Mouse (Mus musculus) kidney, postnatal 0 days (tissue): ENCODE data around the gene Clpsl2. TPM values are rescaled to one million over a fixed set of nuclear protein-coding genes. Genes with fewer than 3 reads are reported as not detected.

Experiments
- ATAC-seq: fragments of 200-750 bp; cut with Nextera tagmentation; replicated peaks from 2 replicates; pipeline ENCODE4 v1.8.0; 2017; ENCODE audit warnings: low read depth, moderate number of reproducible peaks, moderate TSS enrichment, moderate library complexity; ENCODE audit not compliant: low FRiP score
- DNase-seq: peaks from one replicate; pipeline ENCODE4 v3.0.0-alpha.2; 2016; ENCODE audit warnings: low spot score
- H3K27ac ChIP-seq: fragments of 300-500 bp; sonication (generic); 2 replicates; pipeline ENCODE4 v1.5.1; 2014; ENCODE audit warnings: mild to moderate bottlenecking
- H3K27me3 ChIP-seq: fragments of 300-500 bp; sonication (generic); 2 replicates; pipeline ENCODE4 v1.6.1; 2014; ENCODE audit warnings: low read length, mixed read lengths; ENCODE audit not compliant: insufficient read depth
- H3K36me3 ChIP-seq: fragments of 300-500 bp; sonication (generic); 2 replicates; pipeline ENCODE4 v1.6.1; 2014; ENCODE audit warnings: low read length, mixed read lengths; ENCODE audit not compliant: insufficient read depth
- H3K4me1 ChIP-seq: fragments of 300-500 bp; sonication (generic); replicated peaks from 2 replicates; pipeline ENCODE4 v1.6.1; 2014; ENCODE audit warnings: antibody characterized with exemption, low read length, mixed read lengths; ENCODE audit not compliant: insufficient read depth
- H3K4me2 ChIP-seq: fragments of 300-500 bp; sonication (generic); 2 replicates; pipeline ENCODE4 v1.6.1; 2014; ENCODE audit warnings: mild to moderate bottlenecking, low read length, moderate library complexity, mixed read lengths
- H3K4me3 ChIP-seq: fragments of 300-500 bp; sonication (generic); replicated peaks from 2 replicates; pipeline ENCODE4 v1.5.1; 2014; ENCODE audit warnings: low read depth, low read length
- H3K9ac ChIP-seq: fragments of 300-500 bp; sonication (generic); 2 replicates; pipeline ENCODE4 v1.6.1; 2014; ENCODE audit warnings: low read depth, low read length
- H3K9me3 ChIP-seq: fragments of 300-500 bp; sonication (generic); replicated peaks from 2 replicates; pipeline ENCODE4 v1.6.1; 2016; ENCODE audit warnings: low read length, inconsistent platforms, mixed read lengths
- CTCF ChIP-seq: IDR thresholded peaks from 2 replicates; pipeline ENCODE4 v1.5.1; 2016; ENCODE audit warnings: antibody characterized with exemption, low read depth, mild to moderate bottlenecking, moderate library complexity
- WGBS: fragments of 180-500 bp; shearing (Covaris S2); extraction: QIAGEN DNeasy Blood & Tissue Kit; methylation state at CpG from one replicate; pipeline ENCODE4 v1.1.7; 2014; 5-methylcytosine and 5-hydroxymethylcytosine counted together
- polyA plus RNA-seq: library from polyadenylated mRNA; unstranded; fragments of >200 nt; fragmentation: Nextera tagmentation; extraction: Ambion mirVana; gene quantifications from 2 replicates; pipeline ENCODE4 v1.2.1, GENCODE M21; 2015

The Clpsl2 gene
- polyA plus RNA-seq = not detected in 2 replicates

DNA sequence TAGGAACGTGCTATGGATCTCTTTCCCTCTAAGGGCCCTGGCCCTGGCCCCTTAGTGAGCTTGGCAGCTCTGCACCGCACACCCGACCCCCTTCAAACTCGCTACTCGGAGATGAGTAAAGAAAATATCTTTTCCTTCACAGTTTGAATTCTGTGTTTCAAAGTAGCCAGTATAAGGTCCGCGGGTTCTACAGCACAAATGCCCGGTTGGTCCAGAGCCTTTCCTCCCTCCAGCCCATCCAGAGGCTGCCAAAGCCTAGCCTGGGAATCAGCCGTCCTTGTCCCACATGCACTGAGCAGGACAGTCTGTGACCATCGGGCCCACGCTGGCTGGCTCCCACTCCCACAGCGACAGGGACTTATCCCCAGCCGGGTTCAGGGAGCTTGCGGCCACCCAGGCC lies at the start of gene Clpsl2:
TSS of gene Clpsl2 (plus strand) at position 301 of the 400 bp plus-strand sequence.
- Histone ChIP-seq H3K4me2 (no peak within 1 kb of the TSS), H3K9me3 (no peaks in the 10 kb centered on the region), H3K4me1 (no peaks in the 10 kb centered on the region), H3K4me3 (no peak within 1 kb of the TSS), H3K9ac (no peak within 1 kb of the TSS), H3K27me3 (no peaks in the 10 kb centered on the region), H3K36me3 (no peaks in the 10 kb centered on the region), H3K27ac (no peak within 1 kb of the TSS)
- no peak for ATAC-seq
- DNase-seq = no peak
- TF ChIP-seq CTCF = no peak
- WGBS = 80% methylated on average over 14 of the region's 14 CpGs

- no peak overlapping the region for H3K9ac ChIP-seq
- 80% methylated on average over 3 of the region's 3 CpGs for whole genome bisulfite sequencing
- no peaks in the 10 kb centered on the region for H3K4me1 ChIP-seq
- H3K4me3 ChIP-seq = no peak overlapping the region
- no peaks in the 10 kb centered on the region for H3K36me3 ChIP-seq
- no peak for TF ChIP-seq CTCF
- no peak for DNase-seq
- no peak overlapping the region for H3K4me2 ChIP-seq
- no peaks in the 10 kb centered on the region for H3K9me3 ChIP-seq
- no peak for ATAC-seq
- H3K27ac ChIP-seq = no peak overlapping the region
- H3K27me3 ChIP-seq = no peaks in the 10 kb centered on the region
Measured at GRCm38 (mm10) chr17:28500465-28500864, 48.7 kb upstream of the Clpsl2 start.

DNA sequence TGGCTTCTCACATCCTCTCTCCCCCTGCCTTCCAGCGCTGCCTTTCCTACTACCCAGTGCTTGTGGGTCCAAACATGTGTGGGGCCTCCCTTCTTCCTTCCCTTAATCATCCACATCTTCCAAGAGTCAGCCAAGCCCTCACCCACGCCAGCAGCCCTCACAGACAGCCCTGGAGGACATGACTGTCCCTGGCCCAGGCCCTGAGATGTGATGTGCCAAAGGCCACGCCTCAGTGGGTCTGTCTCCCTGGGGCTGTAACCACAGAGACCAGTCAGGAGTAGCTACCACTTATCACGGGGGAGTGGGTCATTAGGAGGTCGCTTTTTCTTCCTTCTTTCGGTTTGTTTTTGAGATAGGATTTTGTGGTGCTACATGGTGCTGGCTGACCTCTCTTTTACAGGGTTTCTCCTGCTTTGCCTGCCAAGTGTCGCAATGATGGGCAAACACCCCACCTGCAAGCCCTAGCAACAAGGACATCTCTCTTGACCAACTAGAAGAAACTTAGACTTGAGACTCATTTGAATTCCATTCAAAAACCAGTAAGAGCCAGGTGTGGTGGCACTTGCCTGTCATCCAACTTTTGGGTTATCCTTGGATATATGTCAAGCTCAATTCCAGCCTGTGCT lies 46.9 kb upstream of the Clpsl2 start:
- no peaks in the 10 kb centered on the region for H3K36me3 ChIP-seq
- H3K27ac ChIP-seq = no peak overlapping the region
- no peaks in the 10 kb centered on the region for H3K27me3 ChIP-seq
- H3K4me1 ChIP-seq = 0 out of 2 replicates have a peak, but pooled peaks cover 5% of the 10 kb centered on the region
- H3K9me3 ChIP-seq = no peaks in the 10 kb centered on the region
- no peak for TF ChIP-seq CTCF
- ATAC-seq (no peak; the same call in 1 of the 2 replicates), DNase-seq (no peak)
- no peak overlapping the region for H3K4me3 ChIP-seq
- H3K4me2 ChIP-seq = no peak overlapping the region
- WGBS = 30% methylated on average over 7 of the region's 7 CpGs
- H3K9ac ChIP-seq = no peak overlapping the region

DNA sequence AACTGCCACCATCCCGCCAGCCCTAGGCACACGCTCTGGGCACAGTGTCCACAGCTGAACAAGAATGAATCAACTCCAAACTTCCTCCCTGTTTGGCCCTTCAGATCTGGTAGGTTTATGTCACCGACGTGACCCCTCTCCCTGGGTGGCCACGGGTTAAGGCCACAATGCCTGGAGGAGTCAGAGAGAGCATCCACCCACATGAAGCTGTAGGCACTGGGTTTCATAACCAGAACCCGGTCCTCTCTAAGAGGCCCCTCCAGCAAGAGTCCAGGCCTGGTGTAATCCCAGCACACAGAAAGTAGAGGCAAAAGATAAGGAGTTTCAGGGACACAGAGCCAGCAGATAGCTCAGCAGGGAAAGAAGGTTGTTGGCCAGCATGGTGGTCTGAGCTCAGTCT lies 45.0 kb upstream of the Clpsl2 start:
- H3K9ac ChIP-seq = no peak overlapping the region
- no peak overlapping the region for H3K27ac ChIP-seq
- DNase-seq = no peak
- no peaks in the 10 kb centered on the region for H3K9me3 ChIP-seq
- WGBS = 55% methylated on average over 6 of the region's 6 CpGs
- no peak overlapping the region for H3K4me2 ChIP-seq
- TF ChIP-seq CTCF = no peak
- H3K36me3 ChIP-seq = no peaks in the 10 kb centered on the region
- no peak for ATAC-seq
- no peak overlapping the region for H3K4me3 ChIP-seq
- H3K4me1 ChIP-seq = 0 out of 2 replicates have a peak, but pooled peaks cover 11% of the 10 kb centered on the region
- H3K27me3 ChIP-seq = no peaks in the 10 kb centered on the region

DNA sequence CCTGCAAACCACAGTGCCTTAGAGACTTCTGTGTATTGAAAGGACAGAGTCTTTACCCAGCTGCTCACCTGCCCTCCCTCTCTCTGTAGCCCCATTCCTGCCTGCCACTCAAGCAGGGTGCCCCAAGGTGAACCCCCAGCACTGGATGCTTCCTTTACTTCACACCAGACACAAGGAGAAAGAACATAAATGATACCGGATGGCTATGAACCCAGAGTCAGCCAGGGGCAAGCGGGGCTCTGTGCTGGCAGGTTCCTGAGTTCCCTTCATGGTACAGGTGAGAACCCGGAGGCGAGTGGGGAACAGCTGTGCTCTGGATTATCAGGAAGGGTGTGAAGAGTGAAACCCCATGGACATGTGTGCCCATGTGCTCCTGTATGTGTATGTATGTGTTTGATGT lies 43.6 kb upstream of the Clpsl2 start:
- 96% methylated on average over 4 of the region's 4 CpGs for WGBS

GRCm38 (mm10) chr17:28506895-28507294 lies 42.3 kb upstream of the Clpsl2 start:
- Histone ChIP-seq H3K4me1 (peaks cover 19% of the 10 kb centered on the region), H3K4me3 (no peak overlapping the region), H3K27ac (no peak overlapping the region), H3K36me3 (no peaks in the 10 kb centered on the region), H3K9ac (0 out of 2 replicates have a peak overlapping the region, but pooled peaks have one; percentile 8), H3K4me2 (no peak overlapping the region), H3K9me3 (no peaks in the 10 kb centered on the region), H3K27me3 (no peaks in the 10 kb centered on the region)
- 11% methylated on average over 5 of the region's 5 CpGs for WGBS
- no peak for TF ChIP-seq CTCF
- ATAC-seq = no peak
- DNase-seq = no peak

More for the DNA sequence above, 43.6 kb upstream of the Clpsl2 start:
- H3K36me3 ChIP-seq = no peaks in the 10 kb centered on the region
- no peak for TF ChIP-seq CTCF
- H3K9ac ChIP-seq = no peak overlapping the region
- DNase-seq (no peak), ATAC-seq (no peak)
- H3K9me3 ChIP-seq = no peaks in the 10 kb centered on the region
- no peak overlapping the region for H3K4me2 ChIP-seq
- H3K4me1 ChIP-seq = peaks cover 14% of the 10 kb centered on the region
- no peak overlapping the region for H3K27ac ChIP-seq
- no peaks in the 10 kb centered on the region for H3K27me3 ChIP-seq
- no peak overlapping the region for H3K4me3 ChIP-seq
